Mouse (Mus musculus) kidney, embryonic 15.5 days (tissue): ENCODE results near the gene Ccne1. TPM values are rescaled to one million over a fixed set of nuclear protein-coding genes. Genes with fewer than 3 reads are reported as not detected.
A peak's percentile ranks its signal among the peaks of the same experiment; 100 is the strongest.

Experiments used
- ATAC-seq: fragments of 200-750 bp; cut with Nextera tagmentation; replicated peaks from 2 replicates; pipeline ENCODE4 v1.8.0; 2017; ENCODE audit warnings: moderate TSS enrichment; ENCODE audit not compliant: low FRiP score
- H3K27ac ChIP-seq: fragments of 300-500 bp; sonication (generic); 2 replicates; pipeline ENCODE4 v1.5.1; 2015; ENCODE audit warnings: mild to moderate bottlenecking, inconsistent platforms
- H3K27me3 ChIP-seq: fragments of 300-500 bp; sonication (generic); 2 replicates; pipeline ENCODE4 v1.6.1; 2015; ENCODE audit warnings: inconsistent platforms
- H3K36me3 ChIP-seq: fragments of 300-500 bp; sonication (generic); 2 replicates; pipeline ENCODE4 v1.6.1; 2015; ENCODE audit warnings: inconsistent platforms
- H3K4me1 ChIP-seq: fragments of 300-500 bp; sonication (generic); 2 replicates; pipeline ENCODE4 v1.6.1; 2015; ENCODE audit warnings: inconsistent platforms
- H3K4me2 ChIP-seq: fragments of 300-500 bp; sonication (generic); 2 replicates; pipeline ENCODE4 v1.6.1; 2015; ENCODE audit warnings: moderate library complexity, mild to moderate bottlenecking, inconsistent platforms
- H3K4me3 ChIP-seq: fragments of 300-500 bp; sonication (generic); replicated peaks from 2 replicates; pipeline ENCODE4 v1.5.1; 2015; ENCODE audit warnings: mild to moderate bottlenecking, inconsistent platforms
- H3K9ac ChIP-seq: fragments of 300-500 bp; sonication (generic); 2 replicates; pipeline ENCODE4 v1.6.1; 2015; ENCODE audit warnings: mild to moderate bottlenecking, inconsistent platforms
- H3K9me3 ChIP-seq: fragments of 300-500 bp; sonication (generic); replicated peaks from 2 replicates; pipeline ENCODE4 v1.6.1; 2016; ENCODE audit warnings: inconsistent platforms
- WGBS: fragments of 180-500 bp; shearing (Covaris S2); methylation state at CpG from one replicate; pipeline ENCODE4 v1.1.7; 2015; ENCODE audit warnings: mixed read lengths; 5-methylcytosine and 5-hydroxymethylcytosine counted together
- polyA plus RNA-seq: library from polyadenylated mRNA; unstranded; fragments of >200 nt; fragmentation: Nextera tagmentation; extraction: Ambion mirVana; gene quantifications from 2 replicates; pipeline ENCODE4 v1.2.1, GENCODE M21; 2015

Ccne1 gene
- 65.9 and 71.4 TPM in 2 replicates for polyA plus RNA-seq

- peak within 1 kb of the TSS; percentile 71 for H3K27ac ChIP-seq
- peaks cover 38% of the 10 kb centered on the region for H3K4me1 ChIP-seq
- H3K4me2 ChIP-seq: peak within 1 kb of the TSS; percentile 94
- H3K9me3 ChIP-seq: no peaks in the 10 kb centered on the region
- H3K4me3 ChIP-seq: peak within 1 kb of the TSS; percentile 89
- ATAC-seq: peak; percentile 95
- peaks cover 16% of the 10 kb centered on the region for H3K36me3 ChIP-seq
- H3K9ac ChIP-seq: peak within 1 kb of the TSS; percentile 83
- no peaks in the 10 kb centered on the region for H3K27me3 ChIP-seq
- under 1% methylated on average over 96 of the region's 102 CpGs for WGBS
Observed at GRCm38 (mm10) chr7:38107371-38108259, at the start of gene Ccne1. Ccne1 (minus strand) TSS chr7:38107534.

DNA sequence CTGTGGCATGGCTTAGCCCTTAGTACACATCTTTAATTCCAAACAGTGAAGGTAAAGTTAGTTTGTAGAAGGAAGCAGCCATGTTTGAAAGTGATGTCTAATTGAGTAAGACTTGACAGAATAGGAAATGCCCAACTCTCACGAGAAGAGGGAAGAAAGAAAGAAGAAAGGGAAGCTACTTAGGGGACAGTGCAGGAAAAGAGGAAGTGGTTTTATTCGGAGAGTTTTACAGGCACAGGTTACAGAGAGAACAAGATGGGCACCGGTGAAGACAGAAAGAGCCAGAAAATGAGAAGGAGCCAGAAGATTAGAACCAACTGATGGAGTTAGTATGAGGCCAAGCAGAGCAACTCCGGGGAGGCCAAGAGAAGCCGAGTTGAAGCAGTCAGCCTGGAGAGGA lies 48.5 kb upstream of the Ccne1 start:
- Histone ChIP-seq H3K4me3 (no peak overlapping the region), H3K4me2 (no peak overlapping the region), H3K27me3 (no peaks in the 10 kb centered on the region), H3K27ac (no peak overlapping the region), H3K9me3 (no peaks in the 10 kb centered on the region), H3K36me3 (no peaks in the 10 kb centered on the region), H3K9ac (no peak overlapping the region), H3K4me1 (no peaks in the 10 kb centered on the region)
- 82% methylated on average over 5 of the region's 5 CpGs for WGBS
- no peak for ATAC-seq

DNA sequence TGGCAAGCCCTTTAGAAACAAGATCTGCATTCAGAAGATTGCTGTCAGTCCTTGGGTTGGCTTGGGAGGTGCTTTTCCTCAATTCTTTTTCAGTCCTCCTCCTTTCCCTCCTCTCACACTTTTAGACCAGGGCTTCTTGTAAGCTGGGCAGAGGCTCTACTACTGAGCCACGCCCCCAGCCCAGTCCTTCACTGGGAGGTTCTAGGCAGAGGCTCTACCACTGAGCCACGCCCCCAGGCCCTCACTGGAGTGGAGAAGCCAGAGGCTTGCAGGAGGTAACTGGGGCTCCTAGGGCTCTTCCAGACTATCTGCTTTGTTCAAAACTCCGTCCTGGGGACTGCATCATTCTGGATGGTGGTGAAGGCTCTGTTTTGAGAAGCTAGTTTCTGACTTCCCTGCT lies 45.2 kb upstream of the Ccne1 start:
- Histone ChIP-seq H3K4me1 (no peaks in the 10 kb centered on the region), H3K9me3 (no peaks in the 10 kb centered on the region), H3K9ac (no peak overlapping the region), H3K27me3 (no peaks in the 10 kb centered on the region), H3K27ac (no peak overlapping the region), H3K36me3 (no peaks in the 10 kb centered on the region), H3K4me2 (no peak overlapping the region), H3K4me3 (no peak overlapping the region)
- 82% methylated on average over 3 of the region's 3 CpGs for WGBS
- no peak for ATAC-seq

GRCm38 (mm10) chr7:38151706-38152312 lies 44.5 kb upstream of the Ccne1 start:
- H3K9me3 ChIP-seq: no peaks in the 10 kb centered on the region
- H3K4me2 ChIP-seq: no peak overlapping the region
- H3K4me3 ChIP-seq: no peak overlapping the region
- WGBS: 56% methylated on average over 14 of the region's 14 CpGs
- no peaks in the 10 kb centered on the region for H3K4me1 ChIP-seq
- H3K27me3 ChIP-seq: no peaks in the 10 kb centered on the region
- no peak overlapping the region for H3K27ac ChIP-seq
- no peak for ATAC-seq
- H3K36me3 ChIP-seq: no peaks in the 10 kb centered on the region
- no peak overlapping the region for H3K9ac ChIP-seq

GRCm38 (mm10) chr7:38147477-38147876 lies 40.1 kb upstream of the Ccne1 start:
- H3K36me3 ChIP-seq: no peaks in the 10 kb centered on the region
- no peak overlapping the region for H3K4me2 ChIP-seq
- H3K4me1 ChIP-seq: no peaks in the 10 kb centered on the region
- H3K27ac ChIP-seq: no peak overlapping the region
- no peaks in the 10 kb centered on the region for H3K9me3 ChIP-seq
- H3K27me3 ChIP-seq: no peaks in the 10 kb centered on the region
- no peak for ATAC-seq
- 93% methylated on average over 6 of the region's 6 CpGs for WGBS
- H3K9ac ChIP-seq: no peak overlapping the region
- no peak overlapping the region for H3K4me3 ChIP-seq

DNA sequence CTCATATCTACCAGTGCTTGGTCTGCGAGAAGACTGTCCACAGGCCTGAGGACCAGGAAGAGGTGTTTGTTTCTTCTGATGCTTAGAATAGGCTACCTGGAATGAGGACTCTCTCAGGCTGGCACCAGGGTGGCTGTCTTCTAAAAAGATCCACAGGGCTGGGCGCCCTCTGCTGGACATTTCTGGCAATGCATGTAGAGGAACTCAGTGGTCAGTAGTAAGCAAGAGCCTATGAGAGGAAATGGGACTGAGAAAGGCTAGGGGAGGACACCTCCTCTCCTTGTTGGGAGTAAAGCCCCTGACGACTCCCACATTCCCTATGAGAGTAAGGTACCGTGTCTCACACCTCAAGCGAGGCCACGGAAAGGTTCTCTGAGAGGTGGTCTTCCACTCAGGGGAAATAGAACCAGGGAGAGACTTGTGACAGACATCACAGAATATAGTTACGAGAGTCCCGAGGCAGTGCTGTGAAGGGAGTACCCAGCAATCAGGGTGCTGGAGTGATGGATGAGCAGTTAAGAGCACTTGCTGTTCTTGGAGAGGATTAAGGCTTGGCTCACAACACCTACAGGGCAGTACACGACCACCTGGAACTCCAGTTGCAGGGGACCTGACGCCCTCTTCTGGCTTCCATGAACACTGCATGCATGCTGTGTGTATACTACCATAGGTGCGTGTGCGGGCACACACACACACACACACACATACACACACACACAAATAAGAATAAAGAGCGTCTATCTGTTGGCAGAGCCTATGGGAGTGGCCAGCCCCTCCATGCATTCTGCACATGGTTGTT lies 34.6 kb upstream of the Ccne1 start:
- H3K4me1 ChIP-seq: no peaks in the 10 kb centered on the region
- no peaks in the 10 kb centered on the region for H3K27me3 ChIP-seq
- H3K27ac ChIP-seq: no peak overlapping the region
- H3K9ac ChIP-seq: no peak overlapping the region
- 60% methylated on average over 13 of the region's 13 CpGs for WGBS
- no peak overlapping the region for H3K4me2 ChIP-seq
- H3K4me3 ChIP-seq: no peak overlapping the region
- ATAC-seq: peak; percentile 72
- no peaks in the 10 kb centered on the region for H3K36me3 ChIP-seq
- no peaks in the 10 kb centered on the region for H3K9me3 ChIP-seq

DNA sequence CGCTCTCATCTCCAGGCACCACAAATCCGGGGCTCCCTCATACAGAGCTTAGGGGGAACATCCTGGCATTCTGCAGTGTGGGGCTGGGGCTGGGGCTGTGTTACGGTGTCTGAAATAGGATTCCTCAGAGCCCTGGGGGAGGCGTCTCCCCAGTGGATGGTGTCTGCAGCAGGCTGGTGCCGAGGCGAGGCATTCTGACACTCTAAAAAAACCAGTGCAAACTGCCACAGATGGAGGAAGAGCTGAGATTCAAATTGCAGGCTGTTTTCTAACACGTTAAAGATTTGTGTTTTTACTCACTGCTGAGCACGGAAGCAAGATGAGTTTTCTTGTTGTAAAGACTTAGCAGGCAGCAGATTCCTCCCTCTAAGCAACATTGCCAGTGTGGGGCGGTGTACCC lies 33.0 kb upstream of the Ccne1 start:
- WGBS: 36% methylated on average over 9 of the region's 9 CpGs
- ATAC-seq: no peak
- no peaks in the 10 kb centered on the region for H3K36me3 ChIP-seq
- no peak overlapping the region for H3K4me3 ChIP-seq
- H3K4me2 ChIP-seq: no peak overlapping the region
- H3K4me1 ChIP-seq: no peaks in the 10 kb centered on the region
- H3K9me3 ChIP-seq: no peaks in the 10 kb centered on the region
- H3K27ac ChIP-seq: no peak overlapping the region
- H3K9ac ChIP-seq: no peak overlapping the region
- no peaks in the 10 kb centered on the region for H3K27me3 ChIP-seq

DNA sequence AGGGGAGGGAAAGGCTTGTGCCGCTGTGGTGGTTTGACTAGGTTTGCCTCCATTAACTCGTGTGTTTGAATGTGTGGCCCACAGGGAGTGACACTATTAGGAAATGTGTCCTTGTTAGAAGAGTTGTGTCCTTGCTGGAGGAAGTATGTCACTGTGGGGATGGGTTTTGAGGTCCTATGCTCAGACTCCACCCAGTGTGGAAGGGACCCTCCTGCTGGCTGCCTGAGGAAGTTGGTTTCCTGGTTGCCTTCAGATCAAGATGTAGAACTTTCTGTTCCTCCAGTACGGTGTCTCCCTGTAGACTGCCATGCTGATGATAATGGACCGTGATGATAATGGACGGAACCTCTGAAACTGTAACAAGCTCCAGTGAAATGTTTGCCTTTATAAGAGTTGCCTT lies 27.1 kb upstream of the Ccne1 start:
- Histone ChIP-seq H3K36me3 (no peaks in the 10 kb centered on the region), H3K4me2 (no peak overlapping the region), H3K27me3 (no peaks in the 10 kb centered on the region), H3K27ac (no peak overlapping the region), H3K4me3 (no peak overlapping the region), H3K9ac (no peak overlapping the region), H3K4me1 (peaks cover 7% of the 10 kb centered on the region), H3K9me3 (no peaks in the 10 kb centered on the region)
- ATAC-seq: no peak
- WGBS: 91% methylated on average over 5 of the region's 5 CpGs

GRCm38 (mm10) chr7:38131186-38131585 lies 23.9 kb upstream of the Ccne1 start:
- H3K9me3 ChIP-seq: no peaks in the 10 kb centered on the region
- H3K4me1 ChIP-seq: peaks cover 9% of the 10 kb centered on the region
- 0 out of 2 replicates have a peak, but pooled peaks have one; percentile 37 for ATAC-seq
- H3K27me3 ChIP-seq: no peaks in the 10 kb centered on the region
- no peaks in the 10 kb centered on the region for H3K36me3 ChIP-seq
- no peak overlapping the region for H3K27ac ChIP-seq
- H3K9ac ChIP-seq: no peak overlapping the region
- no peak overlapping the region for H3K4me2 ChIP-seq
- WGBS: 32% methylated on average over 5 of the region's 5 CpGs
- H3K4me3 ChIP-seq: no peak overlapping the region

DNA sequence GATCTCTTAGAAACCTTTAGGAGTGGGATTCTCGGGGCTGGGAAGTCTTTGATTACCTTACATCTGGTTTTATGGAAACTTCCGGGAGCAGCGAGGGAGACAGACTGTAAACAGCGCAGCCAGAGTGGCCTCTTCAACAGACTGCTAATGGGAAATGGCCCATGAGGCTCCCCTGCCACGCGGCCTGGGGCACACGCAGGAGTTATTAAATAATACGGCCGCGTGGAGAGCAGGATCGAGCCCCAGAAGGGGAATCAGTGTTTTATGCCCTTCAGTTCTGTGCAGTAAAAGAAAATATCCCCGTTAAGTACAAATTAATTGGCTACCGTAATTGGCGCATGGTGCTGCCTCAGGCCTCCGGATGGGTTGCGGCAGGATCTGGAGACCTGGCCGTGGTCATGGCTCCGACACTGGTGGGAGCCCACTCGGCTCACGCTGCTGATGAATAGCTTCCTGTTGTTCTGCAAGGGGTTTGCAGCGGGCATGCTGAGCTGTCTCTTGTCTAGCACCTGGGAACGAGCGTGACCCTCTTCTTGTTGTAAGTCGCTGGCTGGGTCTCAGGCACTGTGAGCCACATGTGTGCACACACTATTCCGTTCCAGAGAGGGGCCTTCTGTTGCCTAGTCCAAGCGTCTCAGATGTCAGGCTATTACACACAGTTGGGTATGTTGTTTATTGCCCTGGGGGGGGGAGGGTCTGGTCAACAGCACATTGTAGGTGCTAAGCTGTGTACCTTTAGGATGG lies 22.8 kb upstream of the Ccne1 start:
- no peak overlapping the region for H3K4me2 ChIP-seq
- H3K4me1 ChIP-seq: peaks cover 9% of the 10 kb centered on the region
- ATAC-seq: no peak
- H3K27me3 ChIP-seq: no peaks in the 10 kb centered on the region
- H3K36me3 ChIP-seq: no peaks in the 10 kb centered on the region
- H3K9me3 ChIP-seq: no peaks in the 10 kb centered on the region
- H3K9ac ChIP-seq: no peak overlapping the region
- H3K27ac ChIP-seq: no peak overlapping the region
- no peak overlapping the region for H3K4me3 ChIP-seq
- 56% methylated on average over 26 of the region's 26 CpGs for WGBS

DNA sequence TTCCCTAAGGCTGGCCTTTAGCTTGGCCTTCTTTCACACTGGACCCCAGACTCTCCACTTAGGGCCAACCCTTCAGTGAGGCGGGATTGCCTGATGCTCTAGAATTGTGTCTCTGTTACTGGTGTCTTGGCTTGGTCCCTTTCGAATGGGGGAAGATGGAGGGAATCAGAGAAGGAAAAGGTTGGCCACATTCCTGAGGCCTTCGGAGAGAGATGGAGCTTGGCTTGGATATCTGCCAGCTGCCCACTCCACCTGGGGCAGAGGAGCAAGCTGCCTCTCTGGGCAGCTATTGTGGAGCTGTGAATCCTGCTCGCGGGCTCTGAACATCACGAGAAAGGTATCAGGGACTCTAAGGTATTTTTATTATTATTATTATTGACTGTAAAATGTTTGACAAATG lies 22.2 kb upstream of the Ccne1 start:
- no peaks in the 10 kb centered on the region for H3K36me3 ChIP-seq
- no peak overlapping the region for H3K4me3 ChIP-seq
- H3K27me3 ChIP-seq: no peaks in the 10 kb centered on the region
- no peak for ATAC-seq
- peaks cover 9% of the 10 kb centered on the region for H3K4me1 ChIP-seq
- no peak overlapping the region for H3K9ac ChIP-seq
- H3K9me3 ChIP-seq: no peaks in the 10 kb centered on the region
- H3K27ac ChIP-seq: no peak overlapping the region
- H3K4me2 ChIP-seq: no peak overlapping the region
- WGBS: 87% methylated on average over 6 of the region's 6 CpGs
